Mouse (Mus musculus) megakaryocyte, embryonic 14.5 days (primary cell): Measurements from ENCODE around the gene Myo1d.

ENCODE experiments used
- FLI1 ChIP-seq: IDR thresholded peaks from 2 replicates; pipeline ENCODE4 v1.6.1; 2012; ENCODE audit warnings: low read length, inconsistent platforms, mixed read lengths
- GATA1 ChIP-seq: IDR thresholded peaks from 3 replicates; pipeline ENCODE4 v1.6.1; 2012; ENCODE audit warnings: mixed read lengths, low read length, inconsistent platforms, borderline replicate concordance

- no peak for TF ChIP-seq GATA1
- TF ChIP-seq FLI1, result no peak
Measured at GRCm38 (mm10) chr11:80751168-80751567, 28.7 kb downstream of the Myo1d start.
